In genomic region chr14:119466899-119467588, GRCm38 (mm10) we compare ENCODE assay signal across 16 mouse cellular contexts.
DNase-seq lines count a peak whose midpoint lies in the region; ATAC-seq lines count a peak whose summit lies in the region.
"Had no signal": no experiment of that assay in that cellular context is flagged by ENCODE, and none has a peak within 500 bp of the region (broad histone marks: within the 10 kb centered on the region; RNA-seq: fewer than 3 reads in every experiment).

No protein-coding gene starts in this region.

- H3K27ac ChIP-seq in hindbrain, embryonic 14.5 days: no peak overlapping the region
- H3K27ac ChIP-seq: heart, embryonic 10.5 days had no signal

- H3K36me3 ChIP-seq in hindbrain, embryonic 14.5 days (replicated peaks; ENCODE audit: control insufficient read depth, insufficient read depth): no peaks in the 10 kb centered on the region
- H3K36me3 ChIP-seq: heart, embryonic 10.5 days had no signal

- no peak overlapping the region for H3K4me2 ChIP-seq in hindbrain, embryonic 14.5 days (replicated peaks)
- H3K4me2 ChIP-seq: liver, embryonic 11.5 days; midbrain, embryonic 11.5 days had no signal

- DNase-seq in frontal cortex, adult 2 months (ENCODE audit: extremely low spot score in 1 of 2, low spot score in 1 of 2): peak; percentile 47 to 62
- no peak for DNase-seq in frontal cortex, postnatal 10 days (ENCODE audit: low spot score in 2 of 2)
- peak; percentile 69 for DNase-seq in right cerebral cortex, adult 18-20 months
- DNase-seq in right cerebral cortex, postnatal 4 days: no peak
- peak; percentile 92 for DNase-seq in brain, adult 2 months (ENCODE audit: low read depth, low spot score)
- peak; percentile 65 for DNase-seq in telencephalon, adult 2 months (ENCODE audit: low read depth, low spot score)
- no peak for DNase-seq in lung, postnatal 4 days
- DNase-seq in hindbrain, embryonic 14.5 days (ENCODE audit: low spot score): no peak
- DNase-seq: kidney, adult 2 months; spleen, adult 18-20 months had no signal

- 0 out of 2 replicates have a peak, but pooled peaks cover 7% of the 10 kb centered on the region for H3K4me1 ChIP-seq in hindbrain, embryonic 14.5 days (replicated peaks; ENCODE audit: control insufficient read depth, insufficient read depth, low read length)
- H3K4me1 ChIP-seq: heart, embryonic 10.5 days had no signal

- no peaks in the 10 kb centered on the region for H3K9me3 ChIP-seq in hindbrain, embryonic 14.5 days (ENCODE audit: control insufficient read depth, low read length)
- H3K9me3 ChIP-seq: heart, embryonic 10.5 days had no signal

- H3K27me3 ChIP-seq in hindbrain, embryonic 14.5 days (ENCODE audit: control insufficient read depth, insufficient read depth, low read length): no peaks in the 10 kb centered on the region
- H3K27me3 ChIP-seq: CH12.LX had no signal

- ATAC-seq in hindbrain, embryonic 14.5 days (ENCODE audit: low FRiP score): no peak
- ATAC-seq: lung, postnatal 0 days had no signal

- 64% methylated on average over 5 of the region's 5 CpGs for WGBS in hindbrain, embryonic 14.5 days

- H3K4me3 ChIP-seq in hindbrain, embryonic 14.5 days (replicated peaks; ENCODE audit: low read length): no peak overlapping the region
- H3K4me3 ChIP-seq: heart, embryonic 10.5 days; myocyte had no signal

- no peak overlapping the region for H3K9ac ChIP-seq in hindbrain, embryonic 14.5 days

Comparison
In these comparisons a context has a peak if more than half of its experiments do, and no peak if none do; other contexts are left out.
1. DNase-seq: peak in frontal cortex, adult 2 months (2 of 2), right cerebral cortex, adult 18-20 months (single experiment), brain, adult 2 months (single experiment) and telencephalon, adult 2 months (single experiment); none in frontal cortex, postnatal 10 days (0 of 2), right cerebral cortex, postnatal 4 days (single experiment), lung, postnatal 4 days (0 of 2) and hindbrain, embryonic 14.5 days (single experiment).